In genomic region chr8:95380953-95381352, GRCm38 (mm10) we compare ENCODE assay signal across 22 mouse cellular contexts. TPM values are rescaled to one million over a fixed set of nuclear protein-coding genes. Genes with fewer than 3 reads are reported as not detected.
A peak's percentile ranks its signal among the peaks of the same experiment; 100 is the strongest.
DNase-seq lines count a peak whose midpoint lies in the region; ATAC-seq lines count a peak whose summit lies in the region.
"Had no signal": no experiment of that assay in that cellular context is flagged by ENCODE, and none has a peak within 500 bp of the region (broad histone marks: within the 10 kb centered on the region; RNA-seq: fewer than 3 reads in every experiment).

No protein-coding gene starts in this region.

- peaks cover 14% of the 10 kb centered on the region for H3K4me1 ChIP-seq in heart, embryonic 16.5 days (ENCODE audit: control insufficient read depth, insufficient read depth, low read length)
- H3K4me1 ChIP-seq in heart, embryonic 12.5 days (replicated peaks), result peaks cover 26% of the 10 kb centered on the region
- no peaks in the 10 kb centered on the region for H3K4me1 ChIP-seq in forebrain, embryonic 11.5 days (replicated peaks; ENCODE audit: control insufficient read depth, insufficient read depth, low read length)

- H3K4me3 ChIP-seq in heart, embryonic 16.5 days (ENCODE audit: low read length), result no peak overlapping the region
- no peak overlapping the region for H3K4me3 ChIP-seq in heart, embryonic 12.5 days
- H3K4me3 ChIP-seq in forebrain, embryonic 11.5 days (ENCODE audit: low read depth, low read length), result no peak overlapping the region
- H3K4me3 ChIP-seq: hindbrain, embryonic 13.5 days; limb, embryonic 12.5 days; liver, embryonic 12.5 days; lung, embryonic 15.5 days; neural tube, embryonic 15.5 days; stomach, embryonic 15.5 days had no signal

- H3K4me2 ChIP-seq in heart, embryonic 16.5 days (ENCODE audit: low read depth, low read length), result no peak overlapping the region
- H3K4me2 ChIP-seq in heart, embryonic 12.5 days, result no peak overlapping the region
- H3K4me2 ChIP-seq in forebrain, embryonic 11.5 days (ENCODE audit: low read depth, low read length, severe bottlenecking), result no peak overlapping the region
- H3K4me2 ChIP-seq: hindbrain, embryonic 13.5 days; limb, embryonic 12.5 days; liver, embryonic 12.5 days; lung, embryonic 15.5 days; neural tube, embryonic 15.5 days; stomach, embryonic 15.5 days had no signal

- H3K9me3 ChIP-seq in heart, embryonic 16.5 days (replicated peaks; ENCODE audit: control insufficient read depth, low read length), result no peaks in the 10 kb centered on the region
- no peaks in the 10 kb centered on the region for H3K9me3 ChIP-seq in heart, embryonic 12.5 days (replicated peaks)
- no peaks in the 10 kb centered on the region for H3K9me3 ChIP-seq in forebrain, embryonic 11.5 days (ENCODE audit: control insufficient read depth, low read length)
- H3K9me3 ChIP-seq: G1E; liver, embryonic 12.5 days; neural tube, embryonic 15.5 days; stomach, embryonic 15.5 days had no signal

- H3K36me3 ChIP-seq in heart, embryonic 16.5 days (ENCODE audit: control insufficient read depth, insufficient read depth), result no peaks in the 10 kb centered on the region
- H3K36me3 ChIP-seq in heart, embryonic 12.5 days, result no peaks in the 10 kb centered on the region
- no peaks in the 10 kb centered on the region for H3K36me3 ChIP-seq in forebrain, embryonic 11.5 days (ENCODE audit: control insufficient read depth, insufficient read depth, low read length)
- H3K36me3 ChIP-seq: G1E; hindbrain, embryonic 13.5 days; limb, embryonic 12.5 days; liver, embryonic 12.5 days; lung, embryonic 15.5 days; neural tube, embryonic 15.5 days; stomach, embryonic 15.5 days had no signal

- no peaks in the 10 kb centered on the region for H3K27me3 ChIP-seq in heart, embryonic 16.5 days (ENCODE audit: control insufficient read depth, insufficient read depth, low read length)
- no peaks in the 10 kb centered on the region for H3K27me3 ChIP-seq in heart, embryonic 12.5 days (replicated peaks)
- H3K27me3 ChIP-seq in forebrain, embryonic 11.5 days (ENCODE audit: control insufficient read depth, insufficient read depth, low read length), result no peaks in the 10 kb centered on the region
- H3K27me3 ChIP-seq: hindbrain, embryonic 13.5 days; limb, embryonic 12.5 days; lung, embryonic 15.5 days; neural tube, embryonic 15.5 days; stomach, embryonic 15.5 days had no signal

- 0 out of 2 replicates have a peak overlapping the region, but pooled peaks have one; percentile 10 for H3K27ac ChIP-seq in heart, embryonic 16.5 days (ENCODE audit: low read length)
- no peak overlapping the region for H3K27ac ChIP-seq in heart, embryonic 12.5 days (ENCODE audit: poor library complexity, severe bottlenecking)
- H3K27ac ChIP-seq in forebrain, embryonic 11.5 days (ENCODE audit: low read depth, low read length), result no peak overlapping the region
- H3K27ac ChIP-seq: hindbrain, embryonic 13.5 days; limb, embryonic 12.5 days; liver, embryonic 12.5 days; lung, embryonic 15.5 days; neural tube, embryonic 15.5 days; stomach, embryonic 15.5 days had no signal

- ATAC-seq in heart, embryonic 16.5 days (replicated peaks; ENCODE audit: extremely low read depth, insufficient read depth, low FRiP score), result no peak
- no peak for ATAC-seq in heart, embryonic 12.5 days (ENCODE audit: insufficient number of reproducible peaks, low FRiP score)
- ATAC-seq in forebrain, embryonic 11.5 days (replicated peaks; ENCODE audit: low FRiP score), result no peak
- ATAC-seq: CD4-positive, CD25-positive, alpha-beta regulatory T cell, adult 4 months; forebrain, embryonic 16.5 days; liver, embryonic 12.5 days; midbrain, embryonic 16.5 days had no signal

- peak; percentile 43 for DNase-seq in gastrocnemius, adult 18-20 months (ENCODE audit: low spot score)
- no peak for DNase-seq in gastrocnemius, adult 8-10 months (ENCODE audit: low spot score in 2 of 2)
- DNase-seq in lung, adult 18-20 months, result peak; percentile 33 to 65
- DNase-seq in lung, postnatal 4 days, result no peak
- peak; percentile 76 for DNase-seq in lung, postnatal 36 days
- DNase-seq in forebrain, embryonic 11.5 days (ENCODE audit: low spot score), result no peak
- DNase-seq: cerebellum, adult 18-20 months; cerebellum, postnatal 25 days; embryo, embryonic 11 days; gastrocnemius, postnatal 10 days had no signal

- H3K9ac ChIP-seq in heart, embryonic 16.5 days (ENCODE audit: low read length), result no peak overlapping the region
- no peak overlapping the region for H3K9ac ChIP-seq in heart, embryonic 12.5 days
- H3K9ac ChIP-seq in forebrain, embryonic 11.5 days (ENCODE audit: low read length), result no peak overlapping the region
- H3K9ac ChIP-seq: hindbrain, embryonic 13.5 days; limb, embryonic 12.5 days; liver, embryonic 12.5 days; lung, embryonic 15.5 days; neural tube, embryonic 15.5 days; stomach, embryonic 15.5 days had no signal

RNA-seq across cellular contexts. Expression of gene Mmp15, which starts 28.9 kb away (rescaled TPM):
- 10 to 100 TPM; 16.8 to 17.8 TPM for total RNA-seq in gastrocnemius, adult 18-20 months (2021)
- 10 to 100 TPM; 13.0 to 18.3 (median 14.1) TPM for total RNA-seq in gastrocnemius, adult 8-10 months (2022)
- polyA plus RNA-seq in heart, embryonic 16.5 days (2015; fragmentation: Nextera tagmentation; extraction: Ambion mirVana), result 30.1 and 39.4 TPM in 2 replicates
- 86.0 and 86.6 TPM in 2 replicates for polyA plus RNA-seq in heart, embryonic 12.5 days (2016; fragmentation: Nextera tagmentation; extraction: Ambion mirVana)
- polyA plus RNA-seq in forebrain, embryonic 11.5 days (2014; fragmentation: Nextera tagmentation; extraction: Ambion mirVana), result 20.6 and 21.0 TPM in 2 replicates

RNA-seq across cellular contexts. Expression of gene Usb1, which starts 48.9 kb away (rescaled TPM):
- 1 to 10 TPM; 4.8 to 5.7 TPM for total RNA-seq in gastrocnemius, adult 18-20 months (2021)
- total RNA-seq in gastrocnemius, adult 8-10 months (2022), result 1 to 10 TPM; 4.0 to 7.4 (median 6.1) TPM
- polyA plus RNA-seq in heart, embryonic 16.5 days (2015; fragmentation: Nextera tagmentation; extraction: Ambion mirVana), result 32.4 and 32.8 TPM in 2 replicates
- 25.5 and 26.5 TPM in 2 replicates for polyA plus RNA-seq in heart, embryonic 12.5 days (2016; fragmentation: Nextera tagmentation; extraction: Ambion mirVana)
- polyA plus RNA-seq in forebrain, embryonic 11.5 days (2014; fragmentation: Nextera tagmentation; extraction: Ambion mirVana), result 43.1 and 46.5 TPM in 2 replicates

RNA-seq across cellular contexts. Expression of gene Zfp319, which starts 49.2 kb away (rescaled TPM):
- 1 to 10 TPM; 2.8 to 3.2 TPM for total RNA-seq in gastrocnemius, adult 18-20 months (2021)
- total RNA-seq in gastrocnemius, adult 8-10 months (2022), result 1 to 10 TPM; 2.8 to 3.8 (median 2.9) TPM
- 6.4 and 6.6 TPM in 2 replicates for polyA plus RNA-seq in heart, embryonic 16.5 days (2015; fragmentation: Nextera tagmentation; extraction: Ambion mirVana)
- polyA plus RNA-seq in heart, embryonic 12.5 days (2016; fragmentation: Nextera tagmentation; extraction: Ambion mirVana), result 8.6 and 9.6 TPM in 2 replicates
- 14.6 and 15.0 TPM in 2 replicates for polyA plus RNA-seq in forebrain, embryonic 11.5 days (2014; fragmentation: Nextera tagmentation; extraction: Ambion mirVana)

RNA-seq across cellular contexts. Expression of gene Cfap20, which starts 53.7 kb away (rescaled TPM):
- 1 to 10 TPM; 6.0 to 6.5 TPM for total RNA-seq in gastrocnemius, adult 18-20 months (2021)
- 1 to 10 TPM; 3.6 to 6.4 (median 5.3) TPM for total RNA-seq in gastrocnemius, adult 8-10 months (2022)
- 155 and 167 TPM in 2 replicates for polyA plus RNA-seq in heart, embryonic 16.5 days (2015; fragmentation: Nextera tagmentation; extraction: Ambion mirVana)
- polyA plus RNA-seq in heart, embryonic 12.5 days (2016; fragmentation: Nextera tagmentation; extraction: Ambion mirVana), result 151 and 153 TPM in 2 replicates
- polyA plus RNA-seq in forebrain, embryonic 11.5 days (2014; fragmentation: Nextera tagmentation; extraction: Ambion mirVana), result 145 and 147 TPM in 2 replicates

Comparison
In these comparisons a context has a peak if more than half of its experiments do, and no peak if none do; other contexts are left out.
1. DNase-seq: peak in gastrocnemius, adult 18-20 months (single experiment), lung, adult 18-20 months (2 of 2) and lung, postnatal 36 days (single experiment); none in gastrocnemius, adult 8-10 months (0 of 2), lung, postnatal 4 days (0 of 2) and forebrain, embryonic 11.5 days (single experiment).